Mouse (Mus musculus): ENCODE results near the gene Rasgrf1.

DNA sequence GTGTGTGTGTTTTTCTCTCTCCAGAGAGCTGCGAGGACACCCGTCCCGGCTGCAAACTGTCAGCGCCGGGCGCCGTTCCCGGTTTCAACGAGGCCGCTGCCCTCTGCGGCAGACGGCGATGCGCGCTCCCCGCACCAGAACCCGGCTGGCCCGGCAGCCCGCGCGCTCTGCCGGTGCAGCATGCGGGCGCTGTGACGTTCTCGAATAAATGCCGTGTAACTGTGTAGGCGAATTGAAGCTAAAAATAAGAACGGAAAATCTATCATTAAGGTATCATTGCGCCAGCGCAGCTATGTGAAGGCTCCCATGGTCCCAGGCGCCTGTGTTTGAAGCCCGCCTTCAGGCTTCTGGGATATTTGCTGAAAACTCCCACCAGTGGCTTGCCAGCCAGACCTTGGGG, 1.1 kb upstream of the Rasgrf1 start:
- no peak for TF ChIP-seq POLR2A (IDR thresholded peaks at IDR 0.05; ENCODE audit: low read depth, low read length)
- TF ChIP-seq ZKSCAN1 (IDR thresholded peaks at IDR 0.05; ENCODE audit: borderline replicate concordance, low read depth, low read length) = no peak
- no peak for TF ChIP-seq NRF1 (IDR thresholded peaks at IDR 0.05; ENCODE audit: low read depth, low read length)
- TF ChIP-seq CTCF (conservative IDR thresholded peaks at IDR 0.05 in 1 of 2, IDR thresholded peaks at IDR 0.05 in 1 of 2; ENCODE audit: low read depth in 2 of 2, low read length in 2 of 2) = no peak
- TF ChIP-seq CHD2 (IDR thresholded peaks at IDR 0.05; ENCODE audit: low read length) = no peak
- no peak for TF ChIP-seq UBTF (IDR thresholded peaks at IDR 0.05; ENCODE audit: low read depth, low read length)
- TF ChIP-seq MAFK (IDR thresholded peaks at IDR 0.05; ENCODE audit: insufficient replicate concordance, low read length) = no peak
- no peak for TF ChIP-seq ZNF384 (IDR thresholded peaks at IDR 0.05; ENCODE audit: low read depth, low read length)
